Mouse (Mus musculus) midbrain, embryonic 16.5 days (tissue): ENCODE measurements around the gene Srsf2. TPM values are rescaled to one million over a fixed set of nuclear protein-coding genes. Genes with fewer than 3 reads are reported as not detected.
A peak's percentile ranks its signal among the peaks of the same experiment; 100 is the strongest.

ENCODE experiments used
- ATAC-seq: fragments of 200-750 bp; cut with Nextera tagmentation; 2 replicates; pipeline ENCODE4 v1.8.0; 2017; ENCODE audit warnings: moderate TSS enrichment
- H3K27ac ChIP-seq: fragments of 300-500 bp; sonication (generic); 2 replicates; pipeline ENCODE4 v1.5.1; 2014; ENCODE audit warnings: mild to moderate bottlenecking, low read length, mixed read lengths
- H3K27me3 ChIP-seq: fragments of 300-500 bp; sonication (generic); 2 replicates; pipeline ENCODE4 v1.6.1; 2014; ENCODE audit warnings: low read depth, low read length, mixed read lengths; ENCODE audit not compliant: control insufficient read depth, insufficient read depth
- H3K36me3 ChIP-seq: fragments of 300-500 bp; sonication (generic); 2 replicates; pipeline ENCODE4 v1.6.1; 2014; ENCODE audit warnings: mild to moderate bottlenecking, low read length, moderate library complexity, mixed read lengths; ENCODE audit not compliant: control insufficient read depth, insufficient read depth
- H3K4me1 ChIP-seq: fragments of 300-500 bp; sonication (generic); 2 replicates; pipeline ENCODE4 v1.6.1; 2014; ENCODE audit warnings: mild to moderate bottlenecking, low read length, mixed read lengths; ENCODE audit not compliant: control insufficient read depth, insufficient read depth
- H3K4me2 ChIP-seq: fragments of 300-500 bp; sonication (generic); 2 replicates; pipeline ENCODE4 v1.6.1; 2014; ENCODE audit warnings: mild to moderate bottlenecking, low read length, mixed read lengths
- H3K4me3 ChIP-seq: fragments of 300-500 bp; sonication (generic); 2 replicates; pipeline ENCODE4 v1.5.1; 2014; ENCODE audit warnings: low read depth, mild to moderate bottlenecking, low read length, moderate library complexity, mixed read lengths
- H3K9ac ChIP-seq: fragments of 300-500 bp; sonication (generic); 2 replicates; pipeline ENCODE4 v1.6.1; 2014; ENCODE audit warnings: low read depth, low read length, mixed read lengths
- H3K9me3 ChIP-seq: fragments of 300-500 bp; sonication (generic); replicated peaks from 2 replicates; pipeline ENCODE4 v1.6.1; 2014; ENCODE audit warnings: mild to moderate bottlenecking, low read length, mixed read lengths; ENCODE audit not compliant: control insufficient read depth, poor library complexity, severe bottlenecking
- WGBS: fragments of 180-500 bp; shearing (Covaris S2); extraction: QIAGEN DNeasy Blood & Tissue Kit; methylation state at CpG from one replicate; pipeline ENCODE4 v1.1.7; 2014; 5-methylcytosine and 5-hydroxymethylcytosine counted together
- polyA plus RNA-seq: library from polyadenylated mRNA; unstranded; fragments of >200 nt; fragmentation: Nextera tagmentation; extraction: Ambion mirVana; gene quantifications from 2 replicates; pipeline ENCODE4 v1.2.1, GENCODE M21; 2015

The Srsf2 gene
- polyA plus RNA-seq, 1 experiment from 2014 or later: 549 TPM

DNA sequence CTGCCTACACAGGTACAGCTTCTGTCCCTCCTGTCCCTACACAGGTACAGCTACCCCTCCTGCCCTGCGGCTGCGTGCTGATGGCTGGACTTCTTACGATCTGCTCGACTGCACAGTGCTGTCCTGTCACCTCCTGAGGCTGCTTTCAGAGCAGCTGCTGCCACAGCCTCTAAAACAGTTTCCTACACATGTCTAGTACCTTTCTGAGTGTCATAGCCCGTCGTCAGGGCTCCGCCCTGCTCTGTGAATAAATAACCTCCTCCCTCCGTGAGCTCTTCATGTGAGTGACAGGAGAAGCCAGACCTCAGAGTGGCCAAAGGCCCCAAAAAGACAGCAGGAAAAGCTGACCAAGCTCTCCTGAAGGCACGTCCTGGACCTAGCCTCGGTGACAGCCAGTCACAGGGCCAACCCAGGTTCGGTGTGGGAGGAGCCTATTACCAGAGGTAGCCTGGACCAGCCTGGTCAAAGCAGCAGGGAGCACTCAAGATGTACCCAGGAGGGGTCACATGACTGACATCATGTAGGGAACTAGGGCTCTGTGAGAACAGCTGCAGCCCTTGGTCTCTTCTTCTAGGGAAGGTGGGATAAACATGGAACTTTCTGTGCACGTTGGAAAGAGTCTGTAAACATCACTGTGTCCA is 13.2 kb upstream of the Srsf2 start:
- Histone ChIP-seq H3K9me3 (no peaks in the 10 kb centered on the region), H3K4me2 (no peak overlapping the region), H3K4me3 (no peak overlapping the region), H3K27me3 (no peaks in the 10 kb centered on the region), H3K9ac (no peak overlapping the region), H3K27ac (no peak overlapping the region), H3K4me1 (no peaks in the 10 kb centered on the region), H3K36me3 (peaks cover 39% of the 10 kb centered on the region)
- WGBS: 82% methylated on average over 12 of the region's 12 CpGs
- no peak for ATAC-seq

DNA sequence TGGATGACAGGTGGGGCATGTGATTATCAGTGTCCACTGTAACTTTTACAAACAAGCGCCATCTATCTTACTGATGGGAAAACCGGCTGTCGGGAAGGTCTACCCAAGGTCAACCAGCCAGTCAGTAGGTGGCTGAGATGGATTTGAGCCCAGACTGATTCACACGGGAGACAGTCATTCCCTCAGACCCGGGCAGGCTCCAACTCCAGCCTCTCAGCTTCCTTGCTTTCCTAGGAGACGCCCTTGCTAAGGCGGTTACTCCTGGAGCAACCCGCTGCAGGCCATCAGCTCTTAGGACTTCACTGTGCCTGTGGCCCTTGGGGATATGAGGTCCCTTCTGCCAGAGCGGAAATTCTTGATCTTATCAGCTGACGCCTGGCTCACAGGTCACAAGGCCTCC is 11.6 kb upstream of the Srsf2 start:
- Histone ChIP-seq H3K4me1 (no peaks in the 10 kb centered on the region), H3K27ac (no peak overlapping the region), H3K4me3 (no peak overlapping the region), H3K9me3 (no peaks in the 10 kb centered on the region), H3K36me3 (peaks cover 39% of the 10 kb centered on the region), H3K9ac (no peak overlapping the region), H3K4me2 (no peak overlapping the region), H3K27me3 (no peaks in the 10 kb centered on the region)
- ATAC-seq: no peak
- WGBS: 88% methylated on average over 10 of the region's 10 CpGs

DNA sequence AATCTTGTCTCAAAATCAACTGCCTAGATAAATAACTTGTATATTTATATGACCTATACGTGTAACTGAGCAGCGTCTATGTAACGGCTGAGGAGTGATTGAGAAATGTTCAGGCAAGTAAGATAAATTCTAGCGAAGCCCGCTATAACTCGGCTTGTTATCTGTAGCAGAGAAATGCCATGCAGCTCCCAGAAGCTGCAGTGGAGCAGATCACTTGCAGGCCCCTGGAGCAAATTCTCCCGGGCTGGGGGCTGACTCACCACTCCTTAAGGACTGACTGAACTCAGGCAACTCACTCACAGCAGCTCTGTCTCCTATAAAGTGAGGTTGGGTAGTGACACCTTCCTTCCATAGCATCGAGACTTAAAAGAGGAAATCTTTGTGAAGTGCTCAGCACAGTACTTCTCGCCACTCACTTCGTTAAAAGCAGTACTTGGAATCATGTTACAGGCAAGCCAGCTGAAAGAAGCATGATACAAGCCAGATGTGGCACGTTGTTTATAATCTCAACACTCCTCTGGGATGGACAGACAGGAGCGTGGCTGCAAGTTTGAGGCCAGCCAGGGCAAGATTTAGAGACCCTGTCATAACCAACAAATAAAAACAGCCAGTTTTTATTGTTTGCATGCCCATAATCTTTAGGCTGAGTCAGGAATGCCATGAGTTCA is 4.4 kb upstream of the Srsf2 start:
- H3K4me1 ChIP-seq: peaks cover 20% of the 10 kb centered on the region
- no peaks in the 10 kb centered on the region for H3K27me3 ChIP-seq
- H3K36me3 ChIP-seq: peaks cover 12% of the 10 kb centered on the region
- no peak overlapping the region for H3K4me2 ChIP-seq
- no peak overlapping the region for H3K27ac ChIP-seq
- WGBS: 92% methylated on average over 12 of the region's 12 CpGs
- no peaks in the 10 kb centered on the region for H3K9me3 ChIP-seq
- no peak overlapping the region for H3K9ac ChIP-seq
- no peak for ATAC-seq
- H3K4me3 ChIP-seq: no peak overlapping the region

DNA sequence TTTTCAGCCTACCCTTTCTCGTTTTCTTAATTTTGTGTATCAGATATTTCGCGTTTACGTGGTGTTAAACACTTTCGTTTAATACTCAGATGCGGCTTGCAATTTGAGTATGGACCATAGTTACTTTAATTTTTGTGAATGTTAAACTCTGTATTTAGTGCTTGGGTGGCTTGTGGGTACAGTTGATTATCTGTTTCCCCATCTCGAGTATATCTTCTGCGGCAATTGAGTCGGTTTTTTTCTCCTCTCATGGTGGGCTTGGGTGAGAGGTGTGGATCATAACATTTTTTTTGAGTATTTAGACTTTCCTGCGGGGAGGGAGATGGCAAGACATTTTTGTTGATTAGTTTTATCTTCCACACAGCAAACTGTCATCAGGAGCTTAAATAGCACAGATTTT is 1.4 kb upstream of the Srsf2 start:
- H3K27ac ChIP-seq: peak overlapping the region; percentile 99
- WGBS: 50% methylated on average over 10 of the region's 10 CpGs
- H3K36me3 ChIP-seq: peaks cover 8% of the 10 kb centered on the region
- peak overlapping the region; percentile 97 for H3K9ac ChIP-seq
- H3K4me1 ChIP-seq: peaks cover 35% of the 10 kb centered on the region
- ATAC-seq: no peak
- H3K27me3 ChIP-seq: no peaks in the 10 kb centered on the region
- H3K4me2 ChIP-seq: peak overlapping the region; percentile 79
- no peaks in the 10 kb centered on the region for H3K9me3 ChIP-seq
- H3K4me3 ChIP-seq: peak overlapping the region; percentile 93

DNA sequence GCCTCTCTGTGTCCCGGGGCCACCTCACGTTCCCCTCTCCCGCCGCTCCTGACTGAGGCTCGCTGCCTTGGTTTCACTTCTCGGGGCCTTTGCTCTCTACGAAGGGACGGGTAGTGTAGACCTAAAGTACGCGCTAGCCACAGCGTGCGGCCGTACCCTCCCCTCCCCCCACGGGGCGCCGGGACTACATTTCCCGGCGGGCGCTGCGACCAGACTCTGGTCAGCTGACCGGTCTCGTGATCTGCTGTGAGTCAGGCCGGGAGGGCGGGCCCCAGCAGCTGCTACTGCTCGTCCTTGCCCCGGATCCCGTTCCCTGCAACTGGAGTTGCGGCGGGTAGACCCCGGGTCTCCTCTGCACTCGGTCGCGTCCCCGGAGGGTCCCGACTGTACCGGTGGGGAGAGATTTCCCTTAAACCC is 626 bp upstream of the Srsf2 start:
- H3K9me3 ChIP-seq: no peaks in the 10 kb centered on the region
- H3K9ac ChIP-seq: peak overlapping the region; percentile 97
- peak overlapping the region; percentile 99 for H3K27ac ChIP-seq
- peaks cover 35% of the 10 kb centered on the region for H3K4me1 ChIP-seq
- peaks cover 4% of the 10 kb centered on the region; the same call in 1 of the 2 replicates for H3K36me3 ChIP-seq
- H3K27me3 ChIP-seq: no peaks in the 10 kb centered on the region
- under 1% methylated on average over 36 of the region's 36 CpGs for WGBS
- H3K4me3 ChIP-seq: peak overlapping the region; percentile 93
- ATAC-seq: peak; percentile 93
- peak overlapping the region; percentile 79 for H3K4me2 ChIP-seq

DNA sequence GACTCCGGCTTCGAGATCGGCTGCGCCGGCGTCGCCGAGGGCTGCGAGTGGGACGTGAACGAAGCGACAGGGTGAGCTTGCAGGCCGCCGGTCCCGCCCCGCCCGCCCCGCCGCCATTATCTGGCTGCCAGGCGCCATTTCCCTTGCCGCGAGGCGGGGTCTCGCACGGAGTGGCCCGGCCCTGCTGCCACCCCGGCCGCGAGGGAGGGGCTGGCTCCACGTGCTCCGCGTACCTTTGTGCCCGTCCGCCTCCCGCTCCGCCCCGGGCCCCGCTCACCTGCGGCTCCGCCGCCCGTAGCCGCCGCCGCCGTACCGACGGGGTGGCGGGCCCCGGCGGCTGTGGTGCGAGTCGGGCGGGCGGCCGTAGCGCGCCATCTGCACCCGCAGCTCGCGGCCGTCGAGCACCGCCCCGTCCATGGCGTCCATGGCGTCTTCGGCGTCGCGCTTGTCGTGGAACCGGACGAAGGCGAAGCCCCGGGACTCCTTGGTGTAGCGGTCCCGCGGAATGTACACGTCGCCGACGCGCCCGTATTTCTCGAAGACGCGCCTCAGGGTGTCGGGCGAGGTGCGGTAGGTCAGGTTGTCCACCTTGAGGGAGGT is 503 bp downstream of the Srsf2 start, which contains the start of gene Mfsd11:
Mfsd11 (plus strand) TSS at position 150 of the 600 bp plus-strand sequence.
- ATAC-seq: peak; percentile 44
- under 1% methylated on average over 66 of the region's 91 CpGs for WGBS
- Histone ChIP-seq H3K9me3 (no peaks in the 10 kb centered on the region), H3K4me1 (peaks cover 35% of the 10 kb centered on the region), H3K27me3 (no peaks in the 10 kb centered on the region), H3K36me3 (peaks cover 1% of the 10 kb centered on the region; the same call in 1 of the 2 replicates), H3K4me3 (peak within 1 kb of the TSS; percentile 93), H3K27ac (peak within 1 kb of the TSS; percentile 99), H3K4me2 (peak within 1 kb of the TSS; percentile 79), H3K9ac (peak within 1 kb of the TSS; percentile 97)

DNA sequence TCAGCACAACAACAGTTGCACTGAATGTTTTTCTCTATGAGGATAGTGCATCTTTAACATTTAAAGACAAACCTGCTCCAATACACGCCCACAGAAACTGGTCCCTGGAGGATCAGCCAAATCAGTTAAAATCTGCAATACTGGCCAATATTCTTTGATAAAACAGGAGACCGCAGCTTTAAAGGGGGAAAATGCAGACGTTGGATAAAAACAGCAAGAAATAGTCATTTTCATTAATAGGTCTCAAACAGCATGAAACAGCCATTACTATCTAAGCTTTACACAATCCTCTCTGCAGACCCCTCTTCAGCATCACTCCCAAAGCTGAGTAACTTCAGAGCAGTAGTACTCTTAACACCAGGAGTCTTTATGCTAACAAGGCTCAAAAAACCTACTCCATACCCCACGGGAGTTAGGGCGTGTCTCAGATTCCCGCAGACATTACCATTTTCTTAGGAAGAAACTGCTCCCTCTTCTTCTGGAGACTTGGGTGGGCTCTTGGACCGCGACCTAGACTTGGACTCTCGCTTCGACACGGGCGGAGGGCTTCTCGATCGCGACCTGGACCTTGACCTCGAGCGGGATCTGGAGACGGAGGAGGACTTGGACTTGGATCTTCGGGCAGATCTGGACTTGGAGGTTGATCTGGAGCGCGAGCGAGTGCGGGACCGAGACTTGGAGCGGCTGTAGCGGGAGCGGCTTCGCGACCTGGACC is 1.2 kb downstream of the Srsf2 start:
- ATAC-seq: no peak
- Histone ChIP-seq H3K27me3 (no peaks in the 10 kb centered on the region), H3K9me3 (no peaks in the 10 kb centered on the region), H3K27ac (peak overlapping the region; percentile 99), H3K9ac (peak overlapping the region; percentile 97), H3K4me3 (peak overlapping the region; percentile 93), H3K4me1 (peaks cover 35% of the 10 kb centered on the region), H3K36me3 (0 out of 2 replicates have a peak, but pooled peaks cover 3% of the 10 kb centered on the region), H3K4me2 (peak overlapping the region; percentile 74)
- WGBS: under 1% methylated on average over 29 of the region's 29 CpGs

DNA sequence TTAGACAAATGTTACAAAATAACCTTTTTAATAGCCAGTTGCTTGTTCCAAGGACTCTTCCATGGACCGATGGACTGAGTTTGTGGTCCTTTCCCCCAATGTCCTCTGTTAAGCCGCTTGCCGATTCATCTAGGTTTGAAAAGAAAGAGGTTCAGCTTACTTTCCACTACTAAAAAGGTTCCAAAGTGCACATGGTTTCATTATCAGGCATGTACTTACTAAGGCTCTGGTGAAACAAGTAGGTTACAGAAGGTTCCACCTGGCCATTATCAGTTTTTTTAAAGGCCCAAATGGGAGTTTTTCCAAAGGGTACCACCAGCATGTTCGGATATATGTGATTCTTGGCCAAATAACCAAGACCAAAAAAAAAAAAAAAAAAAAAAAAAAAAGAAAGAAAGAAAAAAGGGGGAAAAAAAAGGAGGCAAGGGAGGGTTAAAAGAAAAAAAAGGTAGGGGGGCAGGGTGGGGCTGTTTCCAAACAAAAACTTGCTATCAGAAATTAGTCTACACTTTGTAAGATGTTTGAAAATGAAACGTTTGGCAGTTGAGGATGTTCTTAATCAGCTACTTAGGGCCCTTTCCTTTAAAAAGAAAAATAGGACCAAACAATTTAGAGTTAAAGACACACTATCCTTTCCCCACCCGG is 1.9 kb downstream of the Srsf2 start:
- 0 out of 2 replicates have a peak overlapping the region, but pooled peaks have one; percentile 3 for H3K9ac ChIP-seq
- H3K27ac ChIP-seq: no peak overlapping the region
- WGBS: 27% methylated on average over 6 of the region's 6 CpGs
- peak overlapping the region; percentile 93 for H3K4me3 ChIP-seq
- no peaks in the 10 kb centered on the region for H3K9me3 ChIP-seq
- no peaks in the 10 kb centered on the region for H3K27me3 ChIP-seq
- peak overlapping the region; percentile 74 for H3K4me2 ChIP-seq
- H3K4me1 ChIP-seq: peaks cover 32% of the 10 kb centered on the region
- no peak for ATAC-seq
- H3K36me3 ChIP-seq: 0 out of 2 replicates have a peak, but pooled peaks cover 3% of the 10 kb centered on the region
